Mouse (Mus musculus) hindbrain, embryonic 11.5 days (tissue): ENCODE measurements around the gene Aldh3a2. TPM values are rescaled to one million over a fixed set of nuclear protein-coding genes. Genes with fewer than 3 reads are reported as not detected.
A peak's percentile ranks its signal among the peaks of the same experiment; 100 is the strongest.

Source experiments
- ATAC-seq: fragments of 200-750 bp; cut with Nextera tagmentation; 2 replicates; pipeline ENCODE4 v1.8.0; 2017; ENCODE audit warnings: mild to moderate bottlenecking, moderate TSS enrichment, moderate library complexity; ENCODE audit not compliant: low FRiP score
- DNase-seq: peaks from one replicate; pipeline ENCODE4 v3.0.0-alpha.2; 2015; ENCODE audit warnings: low spot score
- H3K27ac ChIP-seq: fragments of 300-500 bp; sonication (generic); 2 replicates; pipeline ENCODE4 v1.5.1; 2014; ENCODE audit warnings: mild to moderate bottlenecking, low read depth, low read length
- H3K27me3 ChIP-seq: fragments of 300-500 bp; sonication (generic); 2 replicates; pipeline ENCODE4 v1.6.1; 2014; ENCODE audit warnings: mild to moderate bottlenecking, low read length, moderate library complexity, mixed read lengths; ENCODE audit not compliant: control insufficient read depth, insufficient read depth
- H3K36me3 ChIP-seq: fragments of 300-500 bp; sonication (generic); 2 replicates; pipeline ENCODE4 v1.6.1; 2014; ENCODE audit warnings: mild to moderate bottlenecking, low read length, moderate library complexity, mixed read lengths; ENCODE audit not compliant: control insufficient read depth, insufficient read depth
- H3K4me1 ChIP-seq: fragments of 300-500 bp; sonication (generic); replicated peaks from 2 replicates; pipeline ENCODE4 v1.6.1; 2014; ENCODE audit warnings: low read length, mixed read lengths; ENCODE audit not compliant: control insufficient read depth, insufficient read depth
- H3K4me2 ChIP-seq: fragments of 300-500 bp; sonication (generic); replicated peaks from 2 replicates; pipeline ENCODE4 v1.6.1; 2014; ENCODE audit warnings: mild to moderate bottlenecking, low read depth, low read length
- H3K4me3 ChIP-seq: fragments of 300-500 bp; sonication (generic); 2 replicates; pipeline ENCODE4 v1.5.1; 2014; ENCODE audit warnings: low read depth, low read length
- H3K9ac ChIP-seq: fragments of 300-500 bp; sonication (generic); 2 replicates; pipeline ENCODE4 v1.6.1; 2014; ENCODE audit warnings: low read depth, low read length
- H3K9me3 ChIP-seq: fragments of 300-500 bp; sonication (generic); 2 replicates; pipeline ENCODE4 v1.6.1; 2016; ENCODE audit warnings: low read length; ENCODE audit not compliant: control insufficient read depth
- WGBS: fragments of 180-500 bp; shearing (Covaris S2); extraction: QIAGEN DNeasy Blood & Tissue Kit; methylation state at CpG from one replicate; pipeline ENCODE4 v1.1.7; 2014; 5-methylcytosine and 5-hydroxymethylcytosine counted together
- polyA plus RNA-seq: library from polyadenylated mRNA; unstranded; fragments of >200 nt; fragmentation: Nextera tagmentation; extraction: Ambion mirVana; gene quantifications from 2 replicates; pipeline ENCODE4 v1.2.1, GENCODE M21; 2014

The Aldh3a2 gene
- polyA plus RNA-seq, 1 experiment from 2014 or later, result 24.9 TPM

- 71% methylated on average over 9 of the region's 9 CpGs for WGBS
- H3K4me3 ChIP-seq, result no peak overlapping the region
- ATAC-seq, result no peak
- no peaks in the 10 kb centered on the region for H3K27me3 ChIP-seq
- no peaks in the 10 kb centered on the region for H3K36me3 ChIP-seq
- no peaks in the 10 kb centered on the region for H3K9me3 ChIP-seq
- H3K4me1 ChIP-seq, result no peaks in the 10 kb centered on the region
- no peak overlapping the region for H3K4me2 ChIP-seq
- H3K9ac ChIP-seq, result no peak overlapping the region
- DNase-seq, result no peak
- no peak overlapping the region for H3K27ac ChIP-seq
Observed at GRCm38 (mm10) chr11:61220156-61220881, 46.9 kb downstream of the Aldh3a2 start.

- no peak overlapping the region for H3K4me2 ChIP-seq
- H3K27ac ChIP-seq, result no peak overlapping the region
- no peaks in the 10 kb centered on the region for H3K9me3 ChIP-seq
- no peaks in the 10 kb centered on the region for H3K27me3 ChIP-seq
- no peaks in the 10 kb centered on the region for H3K4me1 ChIP-seq
- H3K4me3 ChIP-seq, result no peak overlapping the region
- no peak overlapping the region for H3K9ac ChIP-seq
- 85% methylated on average over 3 of the region's 3 CpGs for WGBS
- H3K36me3 ChIP-seq, result no peaks in the 10 kb centered on the region
- ATAC-seq (no peak), DNase-seq (no peak)
Observed at GRCm38 (mm10) chr11:61215936-61216335, 51.3 kb downstream of the Aldh3a2 start.

DNA sequence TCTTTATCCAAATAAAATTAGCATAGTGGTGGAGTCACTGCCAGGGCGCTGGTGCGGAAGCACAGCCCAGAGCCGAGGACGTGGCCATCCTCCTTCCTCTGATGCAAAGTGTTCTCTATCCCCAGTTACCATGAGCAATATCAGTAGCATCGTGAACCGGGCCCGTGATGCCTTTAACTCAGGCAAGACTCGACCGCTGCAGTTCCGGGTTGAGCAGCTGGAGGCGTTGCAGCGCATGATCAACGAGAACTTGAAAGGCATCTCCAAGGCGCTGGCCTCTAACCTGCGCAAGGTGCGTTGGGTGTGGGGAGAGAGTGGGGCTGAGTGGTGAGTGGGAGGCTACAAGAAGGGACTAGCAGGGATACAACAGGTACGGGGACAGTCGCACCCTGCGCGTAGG is 55.2 kb downstream of the Aldh3a2 start:
- WGBS, result 51% methylated on average over 20 of the region's 20 CpGs
- ATAC-seq, result no peak

DNA sequence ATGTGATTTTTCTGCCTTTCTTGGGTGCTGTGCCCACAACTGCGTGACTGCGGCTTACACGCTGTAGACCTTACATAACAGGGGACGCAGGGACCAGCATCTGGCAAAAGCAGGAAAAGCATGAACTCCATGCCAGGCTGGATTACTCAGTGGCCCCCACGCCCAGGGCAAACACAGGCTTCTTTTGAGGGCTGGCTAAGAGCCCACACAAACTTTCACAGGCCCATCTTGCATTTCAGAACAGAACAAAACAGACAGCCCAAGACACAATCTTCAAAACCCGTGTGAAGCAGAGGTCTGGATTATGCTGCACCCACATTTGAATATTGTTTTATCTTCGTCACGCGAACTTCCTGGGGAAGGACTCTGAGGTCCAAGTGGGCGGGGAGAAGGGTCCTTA is 58.9 kb downstream of the Aldh3a2 start:
- no peak overlapping the region for H3K9ac ChIP-seq
- WGBS, result 83% methylated on average over 10 of the region's 10 CpGs
- H3K4me2 ChIP-seq, result no peak overlapping the region
- no peak for ATAC-seq
- no peaks in the 10 kb centered on the region for H3K36me3 ChIP-seq
- H3K27ac ChIP-seq, result no peak overlapping the region
- no peaks in the 10 kb centered on the region for H3K4me1 ChIP-seq
- DNase-seq, result no peak
- H3K9me3 ChIP-seq, result no peaks in the 10 kb centered on the region
- no peak overlapping the region for H3K4me3 ChIP-seq
- H3K27me3 ChIP-seq, result no peaks in the 10 kb centered on the region

More for the DNA sequence above, 55.2 kb downstream of the Aldh3a2 start:
- Histone ChIP-seq H3K9me3 (no peaks in the 10 kb centered on the region), H3K27ac (no peak overlapping the region), H3K9ac (no peak overlapping the region), H3K36me3 (no peaks in the 10 kb centered on the region), H3K4me1 (no peaks in the 10 kb centered on the region), H3K4me2 (no peak overlapping the region), H3K27me3 (no peaks in the 10 kb centered on the region), H3K4me3 (no peak overlapping the region)
- DNase-seq, result peak; percentile 10

DNA sequence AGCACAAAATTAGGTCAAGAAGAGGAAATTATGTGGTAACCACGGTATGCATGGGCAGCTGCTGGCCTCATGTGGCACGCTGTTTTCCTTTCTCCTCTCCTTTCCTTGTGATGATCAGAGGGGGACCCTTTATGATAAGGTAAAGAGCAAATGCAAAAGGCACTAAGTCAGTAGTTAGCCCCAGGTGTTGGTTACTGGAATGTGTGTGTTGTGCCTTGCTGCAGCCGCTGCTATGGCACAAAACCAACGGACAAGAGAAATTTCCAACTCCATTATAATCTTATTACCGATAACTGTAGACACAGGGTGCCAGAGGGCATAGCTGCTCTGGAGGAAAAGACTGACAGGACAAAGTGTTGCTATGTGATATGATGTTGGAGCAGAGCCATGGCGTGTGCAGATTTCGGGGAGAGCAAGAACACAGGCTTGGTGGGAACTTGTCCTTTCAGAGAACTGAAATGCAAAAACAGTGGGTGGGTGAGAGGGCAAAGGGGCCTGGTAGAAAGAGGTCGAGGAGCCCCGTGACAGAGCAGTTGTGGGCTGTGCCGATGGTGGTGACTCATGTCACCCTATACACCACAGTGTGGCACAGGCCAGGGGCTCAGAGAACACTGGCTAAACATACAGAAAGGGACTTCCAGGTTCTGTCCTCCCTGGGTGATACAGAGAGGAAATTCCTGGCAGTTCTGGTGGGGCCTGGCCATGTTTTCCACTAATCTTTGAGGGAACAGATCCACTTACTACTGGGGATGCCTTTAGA is 59.6 kb downstream of the Aldh3a2 start, which contains the start of gene Aldh3a1:
TSS of gene Aldh3a1 (plus strand) at position 51 of the 760 bp plus-strand sequence.
- H3K27me3 ChIP-seq, result no peaks in the 10 kb centered on the region
- no peaks in the 10 kb centered on the region for H3K9me3 ChIP-seq
- DNase-seq, result no peak
- ATAC-seq, result no peak
- no peak within 1 kb of the TSS for H3K4me2 ChIP-seq
- H3K4me3 ChIP-seq, result no peak within 1 kb of the TSS
- no peak within 1 kb of the TSS for H3K9ac ChIP-seq
- no peaks in the 10 kb centered on the region for H3K4me1 ChIP-seq
- WGBS, result 76% methylated on average over 10 of the region's 10 CpGs
- no peaks in the 10 kb centered on the region for H3K36me3 ChIP-seq
- H3K27ac ChIP-seq, result no peak within 1 kb of the TSS

DNA sequence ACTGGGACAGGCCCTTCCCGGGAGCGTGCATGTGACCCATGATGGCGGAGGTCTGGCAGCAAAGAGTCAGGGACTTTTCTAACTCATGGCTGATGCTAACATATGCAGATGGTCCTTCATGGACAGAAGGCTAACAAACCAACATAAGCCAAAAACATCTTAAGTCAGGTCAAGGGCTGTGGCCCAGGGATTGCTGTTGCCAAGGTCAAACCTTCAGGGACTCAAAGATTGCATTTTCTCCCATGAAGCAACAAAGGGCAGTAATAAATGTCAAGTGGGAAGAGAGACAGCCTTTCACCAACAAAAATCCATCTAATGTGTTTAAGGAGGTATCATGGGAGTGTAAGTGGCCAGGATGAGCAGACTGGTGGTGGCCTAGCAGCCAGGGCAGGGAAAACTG is 61.1 kb downstream of the Aldh3a2 start:
- Histone ChIP-seq H3K4me3 (no peak overlapping the region), H3K9me3 (no peaks in the 10 kb centered on the region), H3K27me3 (no peaks in the 10 kb centered on the region), H3K4me1 (no peaks in the 10 kb centered on the region), H3K36me3 (no peaks in the 10 kb centered on the region), H3K4me2 (no peak overlapping the region), H3K27ac (no peak overlapping the region), H3K9ac (no peak overlapping the region)
- ATAC-seq (no peak), DNase-seq (no peak)
- WGBS, result 81% methylated on average over 3 of the region's 3 CpGs

DNA sequence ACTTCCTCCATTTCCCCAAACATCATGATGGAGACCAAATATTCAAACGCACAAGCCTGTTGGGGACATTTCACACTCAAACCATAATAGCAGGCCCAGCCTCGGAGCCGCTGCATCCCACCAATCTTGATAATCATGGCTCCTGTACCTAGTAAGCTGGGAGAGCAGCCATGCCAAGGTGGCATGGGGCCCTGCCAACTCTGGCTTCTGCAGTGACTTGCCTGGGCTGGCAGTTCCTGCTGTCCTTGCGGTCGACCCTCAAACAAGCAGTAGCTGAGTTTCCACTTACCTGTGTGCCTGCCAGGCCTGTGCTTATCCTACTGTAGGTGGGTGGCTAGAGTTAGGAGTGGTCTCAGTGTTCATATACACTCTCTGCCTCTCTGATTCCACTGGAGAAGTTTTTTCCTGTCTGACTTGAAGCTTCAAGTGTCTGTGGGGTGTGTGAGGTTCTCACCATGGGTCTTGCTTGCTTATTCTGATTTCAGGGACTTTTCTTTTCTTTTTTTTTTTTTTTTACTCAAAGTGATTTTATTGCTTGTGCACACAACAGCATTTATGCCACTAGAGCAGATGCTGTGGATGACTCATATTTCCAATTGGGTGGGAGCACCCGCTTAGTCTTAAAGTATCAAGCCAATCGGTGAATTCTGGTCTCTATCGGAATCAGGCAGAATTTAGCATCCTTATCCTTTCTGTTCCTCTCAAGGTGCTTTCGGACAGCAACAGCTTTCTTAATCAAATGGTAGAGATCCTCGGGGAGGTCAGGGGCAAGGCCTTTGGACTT is 61.9 kb downstream of the Aldh3a2 start:
- H3K4me3 ChIP-seq, result no peak overlapping the region
- no peak for DNase-seq
- WGBS, result 95% methylated on average over 9 of the region's 10 CpGs
- no peak overlapping the region for H3K27ac ChIP-seq
- H3K4me1 ChIP-seq, result no peaks in the 10 kb centered on the region
- H3K36me3 ChIP-seq, result no peaks in the 10 kb centered on the region
- ATAC-seq, result no peak
- H3K4me2 ChIP-seq, result no peak overlapping the region
- H3K27me3 ChIP-seq, result no peaks in the 10 kb centered on the region
- H3K9me3 ChIP-seq, result no peaks in the 10 kb centered on the region
- no peak overlapping the region for H3K9ac ChIP-seq

- Histone ChIP-seq H3K4me3 (no peak overlapping the region), H3K4me1 (no peaks in the 10 kb centered on the region), H3K9me3 (no peaks in the 10 kb centered on the region), H3K27me3 (no peaks in the 10 kb centered on the region), H3K4me2 (no peak overlapping the region), H3K9ac (no peak overlapping the region), H3K27ac (no peak overlapping the region), H3K36me3 (no peaks in the 10 kb centered on the region)
- ATAC-seq (no peak), DNase-seq (no peak)
- WGBS, result 82% methylated on average over 2 of the region's 2 CpGs
Observed at GRCm38 (mm10) chr11:61202810-61203209, 64.5 kb downstream of the Aldh3a2 start.
